Mouse (Mus musculus): Measurements from ENCODE around the gene Gm7361.
"Not testable (repeated sequence)": the region's sequence is repeated elsewhere in the genome, so short reads cannot be mapped to it uniquely, and the experiment has no call there.

Gene Gm7361

DNA sequence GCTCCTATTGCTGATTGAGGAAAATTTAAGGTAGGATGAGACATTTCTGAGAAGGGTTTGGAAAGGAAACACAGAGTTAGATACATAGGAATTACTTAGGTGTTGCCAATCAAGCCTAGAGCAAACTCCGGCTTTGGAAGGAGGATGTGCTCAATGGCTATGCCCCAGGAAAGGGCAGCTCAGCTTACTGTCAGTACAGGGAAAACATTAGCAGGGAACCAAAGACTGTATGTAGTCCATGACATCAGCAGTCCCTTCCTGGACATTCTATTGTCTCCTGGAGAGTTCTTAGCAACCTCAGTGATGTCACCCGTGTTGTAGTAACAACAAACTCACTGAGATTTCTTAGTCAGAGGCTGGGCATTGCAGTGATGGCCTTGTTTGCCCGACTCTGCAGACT is at the start of gene Gm7361:
TSS of gene Gm7361 (plus strand) at position 301 of the 400 bp plus-strand sequence.
- DNase-seq = not testable (repeated sequence)

- no peak for DNase-seq
Measured at GRCm38 (mm10) chr5:26211030-26211429, 46.5 kb upstream of the Gm7361 start.

DNA sequence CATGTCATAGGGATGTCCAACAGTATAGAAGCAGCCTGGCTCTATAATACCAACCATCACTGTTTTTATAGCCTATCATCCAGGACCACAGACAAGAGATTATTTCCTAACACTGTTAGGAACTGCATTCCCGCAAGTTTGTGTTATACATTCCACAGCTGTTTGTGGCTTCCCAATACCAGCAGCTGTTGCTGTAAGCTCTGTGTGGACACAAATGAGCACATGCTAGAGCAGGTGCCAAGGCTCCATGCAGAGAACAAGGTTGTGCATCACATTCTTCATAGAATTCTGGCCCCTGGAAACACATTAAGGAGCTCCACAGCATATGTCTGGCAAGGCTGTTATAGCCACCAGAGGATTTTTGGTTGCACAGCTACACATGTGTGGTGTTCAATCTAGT is 35.4 kb upstream of the Gm7361 start:
- DNase-seq = no peak

DNA sequence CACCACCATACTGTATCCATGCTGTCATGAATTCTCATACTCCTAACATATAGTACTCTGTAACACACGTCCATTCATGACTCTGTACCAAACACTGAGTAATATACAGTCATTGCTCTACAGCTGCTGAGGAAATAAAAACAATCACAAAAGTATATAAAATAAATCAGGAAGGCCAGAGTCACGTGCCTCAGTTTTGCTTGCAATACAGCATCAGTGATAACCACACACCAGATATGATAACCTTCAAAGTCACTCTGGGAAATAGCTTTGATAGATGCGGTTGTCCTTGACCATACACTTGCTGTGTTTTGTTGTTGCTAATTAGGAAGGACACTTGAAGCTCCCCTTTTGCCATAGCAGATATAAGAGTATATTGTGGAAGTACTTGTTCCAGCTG is 9.2 kb downstream of the Gm7361 start:
- not testable (repeated sequence) for DNase-seq

- DNase-seq = no peak
Measured at GRCm38 (mm10) chr5:26280361-26280760, 22.9 kb downstream of the Gm7361 start.

DNA sequence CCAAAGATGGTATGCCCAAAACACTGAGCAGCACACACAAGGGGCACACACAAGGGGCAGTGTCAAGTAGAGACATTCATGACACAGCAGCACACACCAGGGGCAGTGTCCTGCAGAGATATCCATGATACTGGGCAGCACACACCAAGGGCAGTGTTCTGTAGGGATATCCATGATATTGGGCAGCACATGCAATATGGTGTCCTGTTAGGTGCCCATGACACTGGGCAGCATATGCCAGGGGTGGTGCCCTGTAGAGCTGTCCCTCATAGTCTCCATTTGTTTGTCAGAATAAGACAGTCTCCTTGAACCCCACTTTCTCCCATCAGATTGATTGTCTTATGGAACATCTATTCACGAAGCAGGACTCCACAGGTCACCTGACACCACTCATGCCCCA is 24.2 kb downstream of the Gm7361 start:
- DNase-seq = no peak

DNA sequence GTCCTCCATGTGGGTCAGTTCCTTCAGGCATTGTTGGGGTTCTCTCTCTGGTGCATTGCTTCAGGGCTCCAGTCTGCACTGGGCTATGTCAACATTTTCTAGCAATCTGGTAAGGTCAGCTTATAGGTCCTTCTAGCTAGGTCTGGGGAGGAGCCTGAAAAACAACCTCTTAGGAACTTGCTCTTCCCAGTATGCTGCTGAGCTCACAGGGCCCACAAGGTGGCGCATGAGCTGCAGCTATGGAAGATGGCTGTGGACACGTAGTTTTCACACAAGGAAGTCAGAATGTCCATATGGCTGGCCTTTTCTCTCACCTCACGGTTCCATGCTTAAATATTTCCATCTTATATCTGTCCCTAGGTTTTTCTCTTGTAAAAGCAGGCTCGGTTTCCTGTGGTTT is 24.8 kb downstream of the Gm7361 start:
- DNase-seq = peak; percentile 60

- no peak for DNase-seq
Measured at GRCm38 (mm10) chr5:26283399-26283798, 25.9 kb downstream of the Gm7361 start.

DNA sequence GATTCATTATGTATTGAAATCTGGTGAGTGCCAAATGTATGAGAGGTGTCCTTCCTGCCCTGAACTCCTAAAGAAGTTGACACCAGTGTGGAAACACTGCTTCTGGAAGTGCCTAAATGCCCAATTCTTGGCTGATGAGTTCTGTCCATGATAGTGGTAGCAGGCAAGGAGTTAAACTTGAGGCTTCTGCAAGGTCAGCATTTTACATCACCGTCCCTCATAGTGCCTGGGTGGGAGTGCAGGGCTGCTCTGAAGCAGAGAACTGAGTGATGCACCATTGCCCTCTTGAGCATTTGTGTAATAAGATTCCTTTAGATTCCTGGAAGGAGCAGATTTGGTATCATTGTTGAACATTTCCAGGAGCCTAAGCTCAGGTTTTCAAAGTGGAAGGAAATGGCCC is 34.1 kb downstream of the Gm7361 start:
- DNase-seq = no peak

- no peak for DNase-seq
Measured at GRCm38 (mm10) chr5:26293258-26293657, 35.8 kb downstream of the Gm7361 start.
